In the genomic region with DNA sequence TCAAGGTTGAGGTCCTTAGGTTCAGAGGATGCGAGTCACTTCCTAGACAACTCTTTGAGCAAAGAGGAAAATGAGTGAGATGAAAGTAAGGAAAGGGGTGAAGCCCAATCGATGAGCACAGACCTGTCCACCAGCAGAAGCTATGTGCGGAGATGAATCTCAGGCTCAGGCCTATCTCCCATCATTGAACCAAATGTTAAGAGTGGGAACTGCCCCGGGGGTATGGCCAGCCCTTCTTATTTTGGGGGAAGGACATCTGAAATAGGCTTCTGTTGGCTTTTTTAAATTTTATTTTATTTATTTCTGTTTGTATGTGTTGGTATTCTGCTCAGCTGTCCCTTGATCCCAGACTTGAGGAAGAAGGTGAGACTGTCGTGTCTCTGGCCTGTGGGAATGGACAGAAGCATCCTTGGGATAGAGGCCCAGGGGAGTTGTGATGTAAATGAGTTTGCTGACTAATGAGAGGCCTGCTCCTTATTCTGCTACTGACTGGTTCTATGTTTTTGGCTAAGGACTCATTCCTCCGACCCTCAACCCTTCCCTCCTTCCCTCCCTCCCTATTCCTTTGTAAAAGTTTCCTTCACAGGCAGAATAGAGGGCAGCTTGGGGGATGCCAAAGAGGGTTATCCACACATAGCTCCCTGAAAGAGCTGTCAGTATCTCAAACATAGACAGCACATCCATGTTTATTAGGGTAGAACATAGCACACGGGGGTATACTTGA, we compare ENCODE assay signal across 28 mouse cellular contexts.
"Had no signal": no experiment of that assay in that cellular context is flagged by ENCODE, and none has a peak within 500 bp of the region (broad histone marks: within the 10 kb centered on the region; RNA-seq: fewer than 3 reads in every experiment).

No protein-coding gene starts in this region.

- DNase-seq: cerebellum, adult 2 months; cerebellum, adult 8-10 months; cerebellum, adult 9-10 months; cerebellum, adult 9-11 months; cerebellum, postnatal 10 days; cerebellum, postnatal 14 days; cerebellum, postnatal 25 days; cerebellum, postnatal 36 days; embryo, embryonic 11 days; forebrain, postnatal 0 days; gastrocnemius, adult 2 months; gastrocnemius, postnatal 10 days; gastrocnemius, postnatal 14 days; gastrocnemius, postnatal 25 days; gastrocnemius, postnatal 36 days; heart, adult 18-20 months; heart, adult 2 months had no signal

- H3K9ac ChIP-seq: embryonic facial prominence, embryonic 12.5 days; embryonic facial prominence, embryonic 13.5 days; embryonic facial prominence, embryonic 15.5 days; forebrain, embryonic 12.5 days; forebrain, embryonic 13.5 days; forebrain, embryonic 15.5 days; forebrain, postnatal 0 days had no signal

- H3K4me3 ChIP-seq: embryonic facial prominence, embryonic 10.5 days; embryonic facial prominence, embryonic 12.5 days; embryonic facial prominence, embryonic 13.5 days; embryonic facial prominence, embryonic 15.5 days; erythroblast, embryonic 14.5 days; forebrain, embryonic 10.5 days; forebrain, embryonic 12.5 days; forebrain, embryonic 13.5 days; forebrain, embryonic 15.5 days; gastrocnemius, adult 2 months; heart, adult 2 months had no signal

- H3K36me3 ChIP-seq: embryonic facial prominence, embryonic 10.5 days; embryonic facial prominence, embryonic 12.5 days; embryonic facial prominence, embryonic 13.5 days; embryonic facial prominence, embryonic 15.5 days; forebrain, embryonic 10.5 days; forebrain, embryonic 12.5 days; forebrain, embryonic 15.5 days had no signal

- H3K9me3 ChIP-seq: embryonic facial prominence, embryonic 10.5 days; embryonic facial prominence, embryonic 12.5 days; embryonic facial prominence, embryonic 13.5 days; embryonic facial prominence, embryonic 15.5 days; forebrain, embryonic 10.5 days; forebrain, embryonic 12.5 days; forebrain, embryonic 13.5 days; forebrain, embryonic 15.5 days had no signal

- ATAC-seq: forebrain, embryonic 13.5 days; forebrain, embryonic 14.5 days; forebrain, embryonic 15.5 days; forebrain, embryonic 16.5 days; forebrain, postnatal 0 days had no signal

- H3K4me2 ChIP-seq: embryonic facial prominence, embryonic 12.5 days; embryonic facial prominence, embryonic 13.5 days; embryonic facial prominence, embryonic 15.5 days; forebrain, embryonic 12.5 days; forebrain, embryonic 13.5 days; forebrain, embryonic 15.5 days had no signal

- H3K27me3 ChIP-seq: embryonic facial prominence, embryonic 12.5 days; embryonic facial prominence, embryonic 15.5 days; forebrain, embryonic 12.5 days; forebrain, embryonic 13.5 days; forebrain, embryonic 15.5 days had no signal

- H3K27ac ChIP-seq: embryonic facial prominence, embryonic 10.5 days; embryonic facial prominence, embryonic 12.5 days; embryonic facial prominence, embryonic 13.5 days; embryonic facial prominence, embryonic 15.5 days; forebrain, embryonic 10.5 days; forebrain, embryonic 12.5 days; forebrain, embryonic 13.5 days; forebrain, embryonic 15.5 days; gastrocnemius, adult 2 months; heart, adult 2 months had no signal
